Mouse (Mus musculus) neural tube, embryonic 10.5 days (tissue): Measurements from ENCODE around the gene Ksr2.

Experiments
- DNase-seq: peaks from one replicate; pipeline ENCODE4 v3.0.0-alpha.2; 2017; ENCODE audit warnings: low spot score; ENCODE audit errors: extremely low spot score

The Ksr2 gene

DNA sequence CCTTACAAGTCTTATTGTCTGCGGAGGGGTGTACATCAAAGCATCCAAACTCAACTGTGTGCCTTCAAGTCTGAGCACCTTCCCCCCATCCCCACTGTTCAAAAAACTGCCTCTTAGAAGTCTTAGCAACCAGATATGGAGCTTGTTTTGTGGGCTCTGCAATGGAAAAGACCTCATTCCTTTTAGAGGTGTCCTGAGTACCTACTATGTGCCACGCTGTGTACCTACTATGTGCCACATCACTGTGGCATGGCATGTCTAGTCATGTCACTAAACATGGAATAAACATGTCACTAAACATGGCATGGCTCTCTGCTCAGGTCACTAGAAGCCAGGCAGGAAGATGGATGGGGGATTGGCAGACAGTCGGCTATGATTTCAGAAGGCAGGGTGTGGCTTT, 268.4 kb downstream of the Ksr2 start:
- no peak for DNase-seq

DNA sequence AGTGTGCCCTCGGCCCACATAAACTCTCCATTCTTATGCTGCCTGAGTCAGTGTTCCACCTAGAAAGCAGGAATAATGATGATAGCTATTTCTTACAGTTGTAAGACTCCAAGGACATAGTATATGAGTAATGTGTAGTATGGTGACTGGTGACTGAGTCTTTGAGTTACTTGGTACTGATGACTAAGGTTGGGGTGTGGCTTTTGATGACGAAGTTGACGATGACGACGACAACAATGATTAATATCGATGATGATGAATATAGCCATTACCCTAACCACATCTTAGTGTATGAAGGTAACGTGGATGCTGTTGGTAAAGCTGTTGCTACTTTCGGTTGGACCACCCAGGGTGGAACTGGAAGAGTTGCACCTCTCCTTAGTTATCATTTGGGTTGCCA, 270.7 kb downstream of the Ksr2 start:
- no peak for DNase-seq

- no peak for DNase-seq
Measured at GRCm38 (mm10) chr5:117687770-117688352, 274.1 kb downstream of the Ksr2 start.

GRCm38 (mm10) chr5:117688738-117689137, 274.9 kb downstream of the Ksr2 start:
- no peak for DNase-seq

DNA sequence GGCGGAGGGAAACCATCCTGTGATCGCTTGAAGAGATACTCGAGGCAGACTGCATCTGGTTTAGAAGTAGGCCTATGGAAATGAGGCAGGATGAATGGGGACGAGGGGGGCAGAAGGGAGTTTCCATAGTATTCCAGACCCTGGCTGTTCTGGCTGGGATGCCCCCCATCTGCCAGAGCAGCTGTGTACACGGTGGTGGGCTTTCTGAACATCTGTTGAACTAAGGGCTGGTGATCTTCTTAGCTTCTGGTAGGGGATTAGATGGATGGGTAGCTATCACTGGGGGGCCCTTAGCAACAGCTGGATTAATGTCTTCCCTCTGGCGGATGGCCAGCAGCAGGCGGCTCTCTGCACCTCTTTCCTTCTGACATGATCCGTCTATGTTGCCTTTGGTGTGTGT, 276.0 kb downstream of the Ksr2 start:
- DNase-seq = no peak

DNA sequence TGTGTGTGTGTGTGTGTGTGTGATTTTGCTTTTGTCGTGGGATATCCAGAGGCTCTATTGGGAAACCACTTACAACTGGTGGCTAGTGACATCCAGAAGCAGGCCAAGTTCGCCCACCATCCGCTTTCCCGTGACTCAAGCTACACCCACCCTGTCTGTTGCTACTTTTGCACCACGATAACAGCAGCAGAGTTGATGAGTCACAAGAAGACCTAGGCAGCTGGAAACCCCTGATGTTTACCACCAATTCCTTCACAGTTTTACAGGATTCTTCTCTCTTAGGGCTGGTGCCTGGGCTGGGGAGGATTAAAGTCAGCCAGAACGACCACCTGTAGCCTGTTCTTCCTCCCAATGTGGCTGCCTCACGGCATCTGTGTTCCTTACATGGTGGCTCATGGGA, 277.5 kb downstream of the Ksr2 start:
- DNase-seq = no peak

- DNase-seq = no peak
Measured at GRCm38 (mm10) chr5:117693557-117693956, 279.8 kb downstream of the Ksr2 start.

- no peak for DNase-seq
Measured at GRCm38 (mm10) chr5:117694632-117695031, 280.8 kb downstream of the Ksr2 start.

DNA sequence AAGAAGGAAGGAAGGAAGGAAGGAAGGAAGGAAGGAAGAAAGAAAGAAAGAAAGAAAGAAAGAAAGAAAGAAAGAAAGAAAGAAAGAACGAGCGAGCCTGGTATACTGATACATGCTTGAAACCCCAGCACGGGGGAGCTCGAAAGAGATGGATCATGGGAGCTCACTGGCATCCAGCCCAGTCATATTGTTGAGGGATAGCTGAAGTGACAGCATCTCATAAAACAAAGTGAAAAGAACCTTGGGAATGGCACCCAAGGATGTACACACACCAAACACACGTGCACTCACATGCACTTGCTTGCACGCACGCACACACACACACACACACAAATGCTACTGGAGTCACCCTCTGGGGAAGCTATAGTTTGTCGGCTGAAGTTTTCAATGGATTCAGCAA, 282.6 kb downstream of the Ksr2 start:
- no peak for DNase-seq

GRCm38 (mm10) chr5:117697589-117697988, 283.8 kb downstream of the Ksr2 start:
- DNase-seq = no peak

DNA sequence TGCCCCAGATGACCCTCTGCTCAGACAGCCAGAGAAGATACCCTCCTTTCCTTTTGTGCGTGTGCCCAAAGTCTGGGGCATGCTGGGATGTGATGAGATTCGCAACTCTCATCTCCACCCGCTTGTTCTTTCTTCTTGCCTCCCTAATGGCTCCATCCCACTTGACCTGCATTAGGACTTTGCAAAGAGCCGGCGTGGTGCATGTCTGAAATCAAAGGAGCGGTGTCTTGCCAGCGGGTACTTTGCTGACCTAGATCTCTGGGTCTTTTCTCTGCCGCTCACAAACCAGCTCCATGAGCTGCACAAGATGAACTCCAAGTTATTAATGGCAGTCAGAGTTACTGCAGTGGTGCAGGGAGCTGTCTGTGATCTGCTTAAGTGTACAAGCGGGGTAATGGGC, 290.6 kb downstream of the Ksr2 start:
- DNase-seq = no peak

GRCm38 (mm10) chr5:117706633-117707032, 292.8 kb downstream of the Ksr2 start:
- DNase-seq = no peak

- DNase-seq = no peak
Measured at GRCm38 (mm10) chr5:117709306-117709705, 295.5 kb downstream of the Ksr2 start.

DNA sequence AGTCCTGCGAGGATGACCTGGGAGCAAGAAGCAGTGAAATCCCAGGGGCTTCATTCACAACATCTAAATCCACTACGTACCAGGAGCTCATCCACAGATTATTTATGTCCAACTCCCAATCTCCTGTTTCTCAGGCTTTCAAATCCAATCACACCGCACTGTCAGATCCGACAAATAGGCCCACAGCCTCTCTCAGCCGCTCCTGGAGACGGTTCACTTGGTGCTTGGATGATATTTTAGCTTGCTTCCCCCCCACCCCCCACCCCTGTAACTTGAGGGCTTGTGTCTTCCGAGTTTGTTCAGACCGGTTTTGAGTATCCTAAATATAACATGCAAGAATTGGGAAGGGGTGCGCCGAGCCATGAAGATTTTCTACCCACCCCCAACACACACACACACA, 297.8 kb downstream of the Ksr2 start:
- DNase-seq = no peak

DNA sequence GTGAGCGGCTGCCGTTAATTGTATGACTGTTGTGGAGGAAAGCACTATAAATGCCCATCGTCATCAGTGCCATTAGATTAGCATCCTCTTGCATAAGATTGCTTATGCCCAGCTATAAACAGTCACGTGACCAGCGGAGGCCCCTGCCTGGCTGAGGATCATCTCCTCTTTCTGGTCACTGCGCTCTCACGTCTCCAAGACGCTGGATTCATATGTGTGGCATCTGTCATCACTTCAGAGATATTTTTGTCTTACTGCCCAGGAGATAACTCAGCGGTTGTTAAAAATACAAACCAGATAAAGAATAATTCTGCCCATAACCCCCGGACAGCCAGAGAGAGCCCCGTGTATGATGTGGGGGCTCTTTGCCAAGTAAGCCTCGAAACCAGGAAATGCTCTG, 298.4 kb downstream of the Ksr2 start:
- no peak for DNase-seq

DNA sequence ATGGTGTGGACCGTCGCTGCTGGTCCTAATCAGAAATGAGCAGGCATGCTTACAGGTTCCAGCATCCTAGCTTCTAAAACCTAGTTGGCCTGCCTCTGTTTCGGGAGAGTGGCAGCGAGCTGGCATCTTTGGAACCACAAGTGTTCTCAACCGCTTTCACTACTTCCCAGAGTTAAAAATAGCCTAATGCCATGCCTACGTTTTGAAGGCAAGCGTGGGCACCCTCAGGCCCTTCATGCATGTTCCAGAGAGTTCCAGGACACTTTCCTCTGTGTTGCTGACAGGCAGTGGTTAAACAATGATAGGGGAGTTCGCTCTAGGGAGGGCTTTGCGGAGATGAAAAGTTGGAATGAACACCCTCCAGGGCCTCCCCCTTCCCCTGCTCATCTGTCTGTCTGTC, 303.3 kb downstream of the Ksr2 start:
- no peak for DNase-seq

DNA sequence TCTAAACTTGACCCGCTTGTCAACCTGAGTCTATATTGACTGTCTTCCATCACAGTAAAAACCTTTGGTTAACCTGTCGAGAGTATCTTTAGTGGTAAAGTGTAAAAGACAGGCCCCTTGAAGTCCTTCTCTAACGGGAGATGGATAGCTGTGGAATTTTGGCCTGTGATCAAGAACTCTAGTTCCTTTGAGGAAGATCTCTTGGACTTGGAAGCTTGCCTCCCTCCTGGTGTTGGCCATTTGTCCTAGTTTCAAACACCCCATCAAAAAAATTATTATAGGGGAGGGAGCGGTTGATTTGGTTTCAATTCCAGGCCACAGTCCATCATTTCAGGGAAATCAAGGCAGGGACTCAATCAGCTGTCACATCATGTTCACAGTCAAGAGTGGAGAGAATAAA, 309.5 kb downstream of the Ksr2 start:
- no peak for DNase-seq

DNA sequence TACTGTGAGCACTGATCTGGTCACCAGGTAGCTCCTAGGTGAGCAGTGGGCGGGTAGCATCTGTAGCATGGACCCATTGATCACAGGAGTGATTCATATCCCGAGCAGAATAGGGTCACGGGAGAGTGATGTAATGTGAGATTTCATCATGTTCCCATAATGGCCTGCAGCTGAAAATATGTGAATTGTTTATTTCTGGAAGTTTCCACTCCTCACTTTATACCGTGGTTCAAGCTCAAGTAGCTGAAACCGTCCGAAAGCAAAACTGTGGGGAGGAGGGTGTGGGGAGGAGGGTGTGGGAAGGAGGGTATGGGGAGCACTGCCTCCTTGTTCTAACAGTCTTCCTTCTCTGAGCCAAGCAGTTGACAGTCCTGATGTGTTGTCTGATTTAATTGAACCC, 312.7 kb downstream of the Ksr2 start:
- DNase-seq = no peak

GRCm38 (mm10) chr5:117727138-117727537, 313.3 kb downstream of the Ksr2 start:
- no peak for DNase-seq

- no peak for DNase-seq
Measured at GRCm38 (mm10) chr5:117731311-117731710, 317.5 kb downstream of the Ksr2 start.

- no peak for DNase-seq
Measured at GRCm38 (mm10) chr5:117744654-117745178, 330.9 kb downstream of the Ksr2 start.

GRCm38 (mm10) chr5:117749353-117749752, 335.6 kb downstream of the Ksr2 start:
- DNase-seq = no peak

GRCm38 (mm10) chr5:117757696-117758482, 344.1 kb downstream of the Ksr2 start:
- DNase-seq = no peak
